Mouse (Mus musculus) small intestine, adult 2 months (tissue): Measurements from ENCODE around the gene Kctd5.

Experiments used
- CTCF ChIP-seq: fragments of 200-500 bp; IDR thresholded peaks from 2 replicates; pipeline ENCODE4 v1.5.1; 2012; ENCODE audit warnings: low read depth, mild to moderate bottlenecking, control low read depth, inconsistent platforms, low read length, moderate library complexity, mixed read lengths; ENCODE audit not compliant: insufficient replicate concordance, insufficient read length; ENCODE audit errors: extremely low read depth
- POLR2A ChIP-seq: fragments of 200-500 bp; IDR thresholded peaks from 2 replicates; pipeline ENCODE4 v1.6.1; 2012; ENCODE audit warnings: low read depth, mild to moderate bottlenecking, control low read depth, inconsistent platforms, low read length, moderate library complexity

GRCm38 (mm10) chr17:24004071-24004665 is 69.1 kb downstream of the Kctd5 start:
- TF ChIP-seq CTCF (no peak), POLR2A (no peak)
